Mouse (Mus musculus) CH12.LX (cell line): ENCODE measurements at regions not wholly inside any gene's neighbourhood (a gene's known extent, or its start where the extent isn't known, plus 50 kb on each side); places are given as distances from the start of the nearest gene placed in this dataset.

Source experiments
- DNase-seq: peaks from one replicate; pipeline ENCODE4 v3.0.0-alpha.2; 2013; ENCODE audit errors: extremely low read depth
- H3K27ac ChIP-seq: 2 replicates; pipeline ENCODE4 v1.5.1; 2012; ENCODE audit warnings: low read depth, mild to moderate bottlenecking, control low read depth, moderate library complexity; ENCODE audit not compliant: insufficient read depth
- H3K27me3 ChIP-seq: replicated peaks from 2 replicates; pipeline ENCODE3; 2012; ENCODE audit warnings: inconsistent platforms
- H3K36me3 ChIP-seq, 2 experiments: replicated peaks in 1 of 2; 2 replicates each; pipeline versions ENCODE3 to v1.6.1; 2012; ENCODE audit warnings: inconsistent platforms in 1 of 2, low read length in 1 of 2, mild to moderate bottlenecking in 1 of 2, mixed read lengths in 1 of 2, moderate library complexity in 1 of 2; ENCODE audit not compliant: control insufficient read depth in 1 of 2, insufficient read depth in 1 of 2
- H3K4me1 ChIP-seq, 2 experiments: 2 replicates each; pipeline ENCODE4 v1.6.1; 2012; ENCODE audit warnings: inconsistent platforms in 1 of 2, moderate library complexity in 1 of 2; ENCODE audit not compliant: insufficient read depth in 2 of 2, control insufficient read depth in 1 of 2
- H3K4me2 ChIP-seq: 2 replicates; pipeline ENCODE4 v1.6.1; 2012; ENCODE audit warnings: low read depth, mild to moderate bottlenecking, control low read depth; ENCODE audit not compliant: poor library complexity, insufficient read depth, severe bottlenecking
- H3K4me3 ChIP-seq, 3 experiments: fragments of 150-350 bp in 1 of 3; sonication (generic) in 1 of 3; replicated peaks in 1 of 3; 2 replicates each; pipeline versions ENCODE3 to v1.5.1; 2011 to 2012; ENCODE audit warnings: low read depth in 2 of 3, low read length in 2 of 3, mild to moderate bottlenecking in 2 of 3, moderate library complexity in 2 of 3, control low read depth in 1 of 3, improper control_type of control experiment in 1 of 3, inconsistent platforms in 1 of 3, mixed read lengths in 1 of 3; ENCODE audit not compliant: poor library complexity in 1 of 3
- H3K79me2 ChIP-seq: replicated peaks from 2 replicates; pipeline ENCODE4 v1.6.1; 2012; ENCODE audit warnings: mild to moderate bottlenecking, moderate library complexity; ENCODE audit not compliant: control insufficient read depth, poor library complexity, insufficient read depth, severe bottlenecking; ENCODE audit errors: extremely low read depth
- H3K9ac ChIP-seq: 2 replicates; pipeline ENCODE4 v1.6.1; 2012; ENCODE audit warnings: low read depth, mild to moderate bottlenecking, control low read depth, moderate library complexity; ENCODE audit not compliant: insufficient read depth
- H3K9me3 ChIP-seq: replicated peaks from 2 replicates; pipeline ENCODE3; 2012; ENCODE audit warnings: low read length, inconsistent platforms, mixed read lengths
- BHLHE40 ChIP-seq: IDR thresholded peaks from 2 replicates; pipeline ENCODE4 v1.6.1; 2011; ENCODE audit warnings: mild to moderate bottlenecking, low read depth, low read length, improper control_type of control experiment
- CHD1 ChIP-seq: IDR thresholded peaks from 2 replicates; pipeline ENCODE4 v1.6.1; 2012; ENCODE audit warnings: low read depth, low read length, improper control_type of control experiment, inconsistent platforms
- CHD2 ChIP-seq: IDR thresholded peaks from 2 replicates; pipeline ENCODE4 v1.6.1; 2011; ENCODE audit warnings: low read length, improper control_type of control experiment
- CTCF ChIP-seq, 2 experiments: IDR thresholded peaks in 1 of 2; conservative IDR thresholded peaks in 1 of 2; 2 replicates each; pipeline ENCODE4 v1.5.1; 2011 to 2012; ENCODE audit warnings: low read depth in 2 of 2, low read length in 2 of 2, improper control_type of control experiment in 1 of 2, inconsistent platforms in 1 of 2, mild to moderate bottlenecking in 1 of 2, moderate library complexity in 1 of 2
- E2F4 ChIP-seq: IDR thresholded peaks from 2 replicates; pipeline ENCODE4 v1.6.1; 2011; ENCODE audit warnings: low read depth, low read length, improper control_type of control experiment; ENCODE audit not compliant: insufficient replicate concordance
- ELF1 ChIP-seq: IDR thresholded peaks from 2 replicates; pipeline ENCODE4 v1.6.1; 2014; ENCODE audit warnings: low read depth, mild to moderate bottlenecking, inconsistent platforms, low read length, improper control_type of control experiment
- GABPA ChIP-seq: IDR thresholded peaks from 2 replicates; pipeline ENCODE4 v1.6.1; 2012; ENCODE audit warnings: low read depth, low read length, improper control_type of control experiment, inconsistent platforms; ENCODE audit not compliant: insufficient replicate concordance
- MAFK ChIP-seq: IDR thresholded peaks from 2 replicates; pipeline ENCODE4 v1.6.1; 2011; ENCODE audit warnings: low read length, improper control_type of control experiment; ENCODE audit not compliant: insufficient replicate concordance
- MAX ChIP-seq: IDR thresholded peaks from 2 replicates; pipeline ENCODE4 v1.6.1; 2011; ENCODE audit warnings: low read length, improper control_type of control experiment
- MEF2A ChIP-seq: IDR thresholded peaks from 2 replicates; pipeline ENCODE4 v1.6.1; 2014; ENCODE audit warnings: low read depth, mild to moderate bottlenecking, inconsistent platforms, low read length, improper control_type of control experiment, borderline replicate concordance
- MXI1 ChIP-seq: IDR thresholded peaks from 2 replicates; pipeline ENCODE4 v1.6.1; 2011; ENCODE audit warnings: mild to moderate bottlenecking, low read depth, low read length, improper control_type of control experiment
- MYC ChIP-seq: IDR thresholded peaks from 2 replicates; pipeline ENCODE4 v1.6.1; 2011; ENCODE audit warnings: low read depth, mild to moderate bottlenecking, improper control_type of control experiment, low read length
- NELFE ChIP-seq: IDR thresholded peaks from 2 replicates; pipeline ENCODE4 v1.6.1; 2011; ENCODE audit warnings: low read depth, low read length, improper control_type of control experiment
- NRF1 ChIP-seq: IDR thresholded peaks from 2 replicates; pipeline ENCODE4 v1.6.1; 2014; ENCODE audit warnings: low read depth, mild to moderate bottlenecking, inconsistent platforms, low read length, improper control_type of control experiment, moderate library complexity
- POLR2A ChIP-seq: IDR thresholded peaks from 2 replicates; pipeline ENCODE4 v1.6.1; 2011; ENCODE audit warnings: low read depth, mild to moderate bottlenecking, improper control_type of control experiment, low read length
- POLR2AphosphoS2 ChIP-seq: IDR thresholded peaks from 2 replicates; pipeline ENCODE4 v1.6.1; 2011; ENCODE audit warnings: low read depth, low read length, improper control_type of control experiment
- RCOR1 ChIP-seq: conservative IDR thresholded peaks from 2 replicates; pipeline ENCODE4 v1.6.1; 2012; ENCODE audit warnings: low read depth, mild to moderate bottlenecking, inconsistent platforms, low read length, improper control_type of control experiment
- SMC3 ChIP-seq: IDR thresholded peaks from 2 replicates; pipeline ENCODE4 v1.6.1; 2011; ENCODE audit warnings: low read depth, low read length, improper control_type of control experiment
- TBP ChIP-seq: conservative IDR thresholded peaks from 2 replicates; pipeline ENCODE4 v1.6.1; 2011; ENCODE audit warnings: low read depth, low read length, improper control_type of control experiment
- UBTF ChIP-seq: IDR thresholded peaks from 2 replicates; pipeline ENCODE4 v1.6.1; 2012; ENCODE audit warnings: low read depth, mild to moderate bottlenecking, inconsistent platforms, low read length, improper control_type of control experiment, moderate library complexity
- USF1 ChIP-seq: IDR thresholded peaks from 2 replicates; pipeline ENCODE4 v1.6.1; 2014; ENCODE audit warnings: low read depth, mild to moderate bottlenecking, inconsistent platforms, low read length, improper control_type of control experiment
- USF2 ChIP-seq: conservative IDR thresholded peaks from 2 replicates; pipeline ENCODE4 v1.6.1; 2011; ENCODE audit warnings: low read depth, low read length, improper control_type of control experiment
- ZC3H11A ChIP-seq: IDR thresholded peaks from 2 replicates; pipeline ENCODE4 v1.6.1; 2012; ENCODE audit warnings: low read depth, mild to moderate bottlenecking, inconsistent platforms, low read length, improper control_type of control experiment
- ZMIZ1 ChIP-seq: IDR thresholded peaks from 2 replicates; pipeline ENCODE4 v1.6.1; 2012; ENCODE audit warnings: low read depth, mild to moderate bottlenecking, inconsistent platforms, low read length, improper control_type of control experiment
- ZNF384 ChIP-seq: IDR thresholded peaks from 2 replicates; pipeline ENCODE4 v1.6.1; 2012; ENCODE audit warnings: low read depth, low read length, improper control_type of control experiment, inconsistent platforms
- dilution Hi-C: fragments of 300-500 bp; cut with MboI; formaldehyde crosslinking; loops from 2 replicates; pipeline ENCODE4 v1.14.3; 2020; ENCODE audit warnings: low sequenced_read_pairs; ENCODE audit not compliant: extremely low pct_unique_long_range_greater_than_20kb, extremely low pct_ligation_motif_present
- in situ Hi-C: fragments of 300-500 bp; cut with MboI; formaldehyde crosslinking; loops from 3 replicates; pipeline ENCODE4 v1.14.3; 2019; ENCODE audit warnings: low sequenced_read_pairs, low pct_ligation_motif_present, low pct_unique_long_range_greater_than_20kb, mixed read lengths

DNA sequence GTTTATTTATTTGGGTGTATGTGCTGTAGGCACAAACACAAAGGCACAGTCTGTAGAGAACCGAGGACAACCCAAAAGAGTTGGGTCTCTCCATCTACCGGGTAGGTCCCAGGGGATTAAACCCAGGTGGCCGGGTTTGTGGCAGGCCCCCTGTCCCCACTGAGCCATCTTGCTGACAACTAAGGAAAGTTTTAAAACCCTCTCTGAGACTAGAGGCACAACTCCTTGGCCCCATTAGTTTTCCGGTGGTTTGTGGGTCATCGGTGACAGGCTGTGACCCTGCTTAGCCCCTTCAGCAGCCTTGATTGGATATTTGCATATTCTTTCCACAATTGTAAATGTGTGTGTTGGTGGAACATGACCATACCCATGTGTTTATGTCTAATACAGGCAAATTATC lies 83.1 kb upstream of the S1pr3 start (continued):
- no peak for TF ChIP-seq USF2
- peak; percentile 67 for TF ChIP-seq CHD2
- TF ChIP-seq NRF1, result no peak
- TF ChIP-seq CTCF (conservative IDR thresholded peaks at IDR 0.05 in 1 of 2, IDR thresholded peaks at IDR 0.05 in 1 of 2; ENCODE audit: low read depth in 2 of 2, low read length in 2 of 2), result no peak
- TF ChIP-seq RCOR1, result no peak
- TF ChIP-seq MYC, result no peak; the same call in 1 of the 2 replicates

DNA sequence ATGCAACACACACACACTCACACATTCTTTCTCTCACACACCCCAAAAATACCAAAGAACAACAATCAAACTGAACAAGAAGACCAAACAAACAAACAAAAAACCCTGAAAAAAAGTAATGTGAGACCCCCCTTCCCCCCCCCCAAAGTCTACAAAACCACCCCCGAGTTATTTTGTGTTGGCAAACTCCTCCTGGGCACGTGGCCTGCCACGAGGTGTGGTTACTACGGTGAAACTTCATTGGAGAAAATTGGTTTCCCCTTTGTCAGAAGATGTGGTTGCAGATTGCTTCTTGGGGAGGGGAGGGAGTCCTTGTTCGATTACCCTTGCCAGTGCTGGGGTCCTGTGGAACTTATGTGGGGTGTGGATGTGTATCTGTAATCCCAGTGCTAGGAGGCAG lies 82.3 kb upstream of the S1pr3 start:
- in situ Hi-C loops, result loop anchor here (10.0 kb wide), 1 partner anchor 51 kb away; no protein-coding TSS in a partner anchor
- Histone ChIP-seq H3K4me1 (peaks cover 39 to 76% of the 10 kb centered on the region in 2 experiments), H3K9me3 (no peaks in the 10 kb centered on the region), H3K9ac (no peak overlapping the region), H3K4me2 (no peak overlapping the region), H3K79me2 (no peaks in the 10 kb centered on the region), H3K4me3 (no peak overlapping the region), H3K36me3 (no peaks in the 10 kb centered on the region), H3K27ac (no peak overlapping the region), H3K27me3 (no peaks in the 10 kb centered on the region)
- TF ChIP-seq BHLHE40, result peak; percentile 76
- TF ChIP-seq CHD1, result no peak
- TF ChIP-seq CTCF (conservative IDR thresholded peaks at IDR 0.05 in 1 of 2, IDR thresholded peaks at IDR 0.05 in 1 of 2; ENCODE audit: low read depth in 2 of 2, low read length in 2 of 2), result no peak
- no peak for TF ChIP-seq GABPA
- peak; percentile 27 for TF ChIP-seq USF1
- peak; percentile 72 for TF ChIP-seq MAX
- TF ChIP-seq MEF2A, result no peak
- no peak for TF ChIP-seq NELFE
- no peak for TF ChIP-seq E2F4
- no peak for TF ChIP-seq USF2
- peak; percentile 25 for DNase-seq
- dilution Hi-C loops, result no loop called here

DNA sequence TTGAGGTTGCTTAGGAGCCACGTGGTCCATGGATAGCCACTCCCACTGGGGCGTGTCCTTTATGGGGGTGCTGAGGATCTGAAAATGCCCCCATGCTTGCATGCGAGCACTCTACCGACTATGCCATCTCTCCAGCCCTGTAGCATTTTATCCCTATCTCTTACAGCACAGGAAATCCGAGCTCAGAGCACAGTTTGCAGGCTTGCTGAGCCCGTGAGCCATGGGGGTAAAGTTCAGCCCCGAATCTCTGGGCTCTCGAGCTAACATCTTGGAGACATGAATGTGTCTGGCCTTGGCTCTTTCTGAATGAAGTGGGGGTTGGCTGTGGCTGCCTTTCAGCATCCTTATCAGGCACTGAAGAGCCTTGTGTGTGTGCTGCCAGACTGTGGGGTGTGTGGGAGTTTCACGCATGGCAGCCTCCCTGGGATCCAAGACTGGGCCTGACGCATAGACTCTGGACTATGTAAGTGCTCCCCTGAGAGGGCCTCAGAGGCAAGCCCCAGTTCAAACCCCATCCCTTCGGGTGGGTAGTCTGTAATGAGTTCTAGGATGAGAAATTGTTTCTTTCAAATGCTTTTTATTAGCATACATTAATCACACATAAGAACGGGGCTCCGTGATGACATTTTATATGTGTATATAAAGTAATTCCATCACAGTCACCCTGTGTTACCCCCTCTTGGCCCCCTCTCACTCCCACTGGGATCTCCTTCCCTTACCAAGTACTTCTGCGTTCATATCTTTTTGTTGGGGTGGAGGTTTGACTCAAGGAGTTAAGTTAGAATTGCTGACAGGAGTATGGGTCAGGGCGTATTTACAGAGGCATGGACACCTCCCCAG lies 80.1 kb upstream of the S1pr3 start:
- H3K27me3 ChIP-seq, result no peaks in the 10 kb centered on the region
- TF ChIP-seq ZNF384, result no peak
- no peak for TF ChIP-seq ELF1
- no peak for TF ChIP-seq ZMIZ1
- no peak for TF ChIP-seq MXI1
- no peak for TF ChIP-seq SMC3
- no peak for TF ChIP-seq TBP
- TF ChIP-seq MAFK, result no peak
- TF ChIP-seq CHD1, result no peak
- TF ChIP-seq USF1, result no peak
- TF ChIP-seq MEF2A, result no peak
- no peak for TF ChIP-seq UBTF
- TF ChIP-seq ZC3H11A, result no peak
- no peak for TF ChIP-seq USF2
- TF ChIP-seq POLR2A, result no peak
- no peak for TF ChIP-seq POLR2AphosphoS2
- TF ChIP-seq MAX, result no peak
- no peaks in the 10 kb centered on the region for H3K79me2 ChIP-seq
- H3K4me3 ChIP-seq, result no peak overlapping the region
- H3K36me3 ChIP-seq, result no peaks in the 10 kb centered on the region
- DNase-seq, result no peak
- H3K9ac ChIP-seq, result no peak overlapping the region
- H3K27ac ChIP-seq, result no peak overlapping the region
- in situ Hi-C loops, result loop anchor here (10.0 kb wide), 1 partner anchor 54 kb away; no protein-coding TSS in a partner anchor
- H3K4me2 ChIP-seq, result no peak overlapping the region
- peaks cover 36 to 65% of the 10 kb centered on the region in 2 experiments for H3K4me1 ChIP-seq
- dilution Hi-C loops, result no loop called here
- H3K9me3 ChIP-seq, result no peaks in the 10 kb centered on the region
